In the genomic region with DNA sequence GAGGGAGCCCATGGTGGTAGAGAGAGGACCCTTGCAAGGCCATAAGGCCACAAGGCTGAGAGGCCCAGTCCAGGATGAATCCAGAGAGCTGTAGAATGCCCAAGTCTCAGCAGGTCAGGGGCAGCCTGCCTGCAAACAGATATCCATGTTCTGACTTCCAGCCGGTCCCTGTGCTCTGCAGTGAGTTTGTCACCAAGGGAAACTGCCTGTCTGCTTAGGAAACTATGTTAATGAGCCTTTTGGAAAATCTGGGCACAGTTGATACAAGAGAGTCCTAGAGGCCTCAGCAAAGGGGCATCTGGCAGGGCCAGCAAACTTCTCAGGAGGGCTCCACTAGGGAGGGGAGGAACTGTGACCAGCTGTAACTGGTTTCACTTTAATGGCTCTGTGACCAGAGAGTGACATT, we compare ENCODE assay signal across 9 mouse cellular contexts.
DNase-seq lines count a peak whose midpoint lies in the region; ATAC-seq and TF ChIP-seq lines count a peak whose summit lies in the region.
"Had no signal": no experiment of that assay in that cellular context is flagged by ENCODE, and none has a peak within 500 bp of the region (broad histone marks: within the 10 kb centered on the region; RNA-seq: fewer than 3 reads in every experiment).

No protein-coding gene starts in this region.

- intact Hi-C loops in left cerebral cortex, adult 2 months (cut with DNase I) = no loop called here

- no peaks in the 10 kb centered on the region for H3K27me3 ChIP-seq in intestine, embryonic 14.5 days (replicated peaks; ENCODE audit: control insufficient read depth, insufficient read depth, low read length)
- no peaks in the 10 kb centered on the region for H3K27me3 ChIP-seq in intestine, postnatal 0 days (replicated peaks; ENCODE audit: control insufficient read depth, insufficient read depth, low read length)
- H3K27me3 ChIP-seq in embryonic facial prominence, embryonic 11.5 days (ENCODE audit: control insufficient read depth, insufficient read depth, low read length) = no peaks in the 10 kb centered on the region
- H3K27me3 ChIP-seq in hindbrain, embryonic 12.5 days = no peaks in the 10 kb centered on the region
- no peaks in the 10 kb centered on the region for H3K27me3 ChIP-seq in midbrain, embryonic 15.5 days (replicated peaks)

- DNase-seq in intestine, embryonic 14.5 days (ENCODE audit: low spot score) = no peak
- DNase-seq in embryonic facial prominence, embryonic 11.5 days (ENCODE audit: low spot score) = peak; percentile 30
- no peak for DNase-seq in testis, postnatal 10 days (ENCODE audit: low spot score)
- no peak for DNase-seq in gastrocnemius, postnatal 25 days
- DNase-seq in left cerebral cortex, adult 2 months (ENCODE audit: extremely low spot score in 1 of 2, low spot score in 2 of 2) = no peak

- no peaks in the 10 kb centered on the region for H3K36me3 ChIP-seq in intestine, embryonic 14.5 days (ENCODE audit: control insufficient read depth, insufficient read depth, low read length)
- H3K36me3 ChIP-seq in intestine, postnatal 0 days (ENCODE audit: control insufficient read depth, insufficient read depth) = no peaks in the 10 kb centered on the region
- no peaks in the 10 kb centered on the region for H3K36me3 ChIP-seq in embryonic facial prominence, embryonic 11.5 days (replicated peaks; ENCODE audit: control insufficient read depth, insufficient read depth, low read depth, low read length)
- H3K36me3 ChIP-seq in hindbrain, embryonic 12.5 days = no peaks in the 10 kb centered on the region
- no peaks in the 10 kb centered on the region for H3K36me3 ChIP-seq in midbrain, embryonic 15.5 days (replicated peaks)

- H3K9me3 ChIP-seq in intestine, embryonic 14.5 days (ENCODE audit: control insufficient read depth, low read length) = no peaks in the 10 kb centered on the region
- H3K9me3 ChIP-seq in intestine, postnatal 0 days (ENCODE audit: control insufficient read depth) = no peaks in the 10 kb centered on the region
- no peaks in the 10 kb centered on the region for H3K9me3 ChIP-seq in embryonic facial prominence, embryonic 11.5 days (replicated peaks; ENCODE audit: control insufficient read depth, low read length)
- no peaks in the 10 kb centered on the region for H3K9me3 ChIP-seq in hindbrain, embryonic 12.5 days (replicated peaks)
- H3K9me3 ChIP-seq in midbrain, embryonic 15.5 days = no peaks in the 10 kb centered on the region

- ATAC-seq in intestine, embryonic 14.5 days (replicated peaks; ENCODE audit: low FRiP score, low TSS enrichment, low read depth) = no peak
- ATAC-seq in intestine, postnatal 0 days = no peak
- ATAC-seq in embryonic facial prominence, embryonic 11.5 days (replicated peaks; ENCODE audit: insufficient number of reproducible peaks, low FRiP score, low TSS enrichment, low read depth) = no peak
- ATAC-seq in hindbrain, embryonic 12.5 days (ENCODE audit: low FRiP score) = peak; percentile 83
- ATAC-seq in midbrain, embryonic 15.5 days (replicated peaks) = peak; percentile 76

- H3K4me1 ChIP-seq in intestine, embryonic 14.5 days (replicated peaks; ENCODE audit: control insufficient read depth, insufficient read depth, low read length) = peaks cover 7% of the 10 kb centered on the region; the same call in 1 of the 2 replicates
- H3K4me1 ChIP-seq in intestine, postnatal 0 days (replicated peaks; ENCODE audit: control insufficient read depth, insufficient read depth, low read length) = peaks cover 4% of the 10 kb centered on the region; the same call in 1 of the 2 replicates
- no peaks in the 10 kb centered on the region for H3K4me1 ChIP-seq in embryonic facial prominence, embryonic 11.5 days (ENCODE audit: control insufficient read depth, insufficient read depth, low read length)
- peaks cover 11% of the 10 kb centered on the region for H3K4me1 ChIP-seq in hindbrain, embryonic 12.5 days
- peaks cover 5% of the 10 kb centered on the region; the same call in 1 of the 2 replicates for H3K4me1 ChIP-seq in midbrain, embryonic 15.5 days

- WGBS in intestine, embryonic 14.5 days = 54% methylated on average over 1 of the region's 1 CpGs
- WGBS in intestine, postnatal 0 days = 52% methylated on average over 1 of the region's 1 CpGs
- 44% methylated on average over 1 of the region's 1 CpGs for WGBS in embryonic facial prominence, embryonic 11.5 days
- WGBS in hindbrain, embryonic 12.5 days = 32% methylated on average over 1 of the region's 1 CpGs
- 14% methylated on average over 1 of the region's 1 CpGs for WGBS in midbrain, embryonic 15.5 days

- H3K4me2 ChIP-seq in intestine, embryonic 14.5 days (ENCODE audit: low read length) = no peak overlapping the region
- H3K4me2 ChIP-seq in intestine, postnatal 0 days (replicated peaks; ENCODE audit: low read depth) = no peak overlapping the region
- no peak overlapping the region for H3K4me2 ChIP-seq in embryonic facial prominence, embryonic 11.5 days (ENCODE audit: low read depth, low read length)
- H3K4me2 ChIP-seq in hindbrain, embryonic 12.5 days (replicated peaks) = no peak overlapping the region
- H3K4me2 ChIP-seq in midbrain, embryonic 15.5 days = no peak overlapping the region

- H3K4me3 ChIP-seq in intestine, embryonic 14.5 days (ENCODE audit: low read depth, low read length) = no peak overlapping the region
- no peak overlapping the region for H3K4me3 ChIP-seq in intestine, postnatal 0 days (ENCODE audit: low read depth, low read length)
- no peak overlapping the region for H3K4me3 ChIP-seq in embryonic facial prominence, embryonic 11.5 days (ENCODE audit: low read depth, low read length)
- H3K4me3 ChIP-seq in hindbrain, embryonic 12.5 days = no peak overlapping the region
- H3K4me3 ChIP-seq in midbrain, embryonic 15.5 days = no peak overlapping the region
- no peak overlapping the region for H3K4me3 ChIP-seq in left cerebral cortex, adult 2 months

- H3K27ac ChIP-seq in intestine, embryonic 14.5 days (ENCODE audit: low read depth) = no peak overlapping the region
- H3K27ac ChIP-seq in intestine, postnatal 0 days (ENCODE audit: low read depth, low read length) = no peak overlapping the region
- no peak overlapping the region for H3K27ac ChIP-seq in embryonic facial prominence, embryonic 11.5 days (replicated peaks; ENCODE audit: low read depth, low read length)
- H3K27ac ChIP-seq in hindbrain, embryonic 12.5 days = peak overlapping the region; percentile 58
- 0 out of 2 replicates have a peak overlapping the region, but pooled peaks have one; percentile 44 for H3K27ac ChIP-seq in midbrain, embryonic 15.5 days
- no peak overlapping the region for H3K27ac ChIP-seq in left cerebral cortex, adult 2 months
- H3K27ac ChIP-seq: macrophage had no signal

- 0 out of 2 replicates have a peak overlapping the region, but pooled peaks have one; percentile 5 for H3K9ac ChIP-seq in intestine, embryonic 14.5 days (ENCODE audit: low read length)
- no peak overlapping the region for H3K9ac ChIP-seq in intestine, postnatal 0 days (ENCODE audit: low read depth, low read length)
- H3K9ac ChIP-seq in embryonic facial prominence, embryonic 11.5 days (replicated peaks; ENCODE audit: low read length) = no peak overlapping the region
- H3K9ac ChIP-seq in hindbrain, embryonic 12.5 days = no peak overlapping the region
- H3K9ac ChIP-seq in midbrain, embryonic 15.5 days = no peak overlapping the region

- TF ChIP-seq CTCF in intestine, postnatal 0 days (IDR thresholded peaks at IDR 0.05; ENCODE audit: low read depth) = no peak
- TF ChIP-seq CTCF in left cerebral cortex, adult 2 months (IDR thresholded peaks at IDR 0.05) = no peak

Comparison
In these comparisons a context has a peak if more than half of its experiments do, and no peak if none do; other contexts are left out.
1. ATAC-seq: peak in hindbrain, embryonic 12.5 days (single experiment) and midbrain, embryonic 15.5 days (single experiment); none in intestine, embryonic 14.5 days (single experiment), intestine, postnatal 0 days (single experiment) and embryonic facial prominence, embryonic 11.5 days (single experiment).
2. H3K27ac ChIP-seq: peak in hindbrain, embryonic 12.5 days (single experiment) and midbrain, embryonic 15.5 days (single experiment); none in intestine, embryonic 14.5 days (single experiment), intestine, postnatal 0 days (single experiment), embryonic facial prominence, embryonic 11.5 days (single experiment) and left cerebral cortex, adult 2 months (single experiment).